In the genomic region with DNA sequence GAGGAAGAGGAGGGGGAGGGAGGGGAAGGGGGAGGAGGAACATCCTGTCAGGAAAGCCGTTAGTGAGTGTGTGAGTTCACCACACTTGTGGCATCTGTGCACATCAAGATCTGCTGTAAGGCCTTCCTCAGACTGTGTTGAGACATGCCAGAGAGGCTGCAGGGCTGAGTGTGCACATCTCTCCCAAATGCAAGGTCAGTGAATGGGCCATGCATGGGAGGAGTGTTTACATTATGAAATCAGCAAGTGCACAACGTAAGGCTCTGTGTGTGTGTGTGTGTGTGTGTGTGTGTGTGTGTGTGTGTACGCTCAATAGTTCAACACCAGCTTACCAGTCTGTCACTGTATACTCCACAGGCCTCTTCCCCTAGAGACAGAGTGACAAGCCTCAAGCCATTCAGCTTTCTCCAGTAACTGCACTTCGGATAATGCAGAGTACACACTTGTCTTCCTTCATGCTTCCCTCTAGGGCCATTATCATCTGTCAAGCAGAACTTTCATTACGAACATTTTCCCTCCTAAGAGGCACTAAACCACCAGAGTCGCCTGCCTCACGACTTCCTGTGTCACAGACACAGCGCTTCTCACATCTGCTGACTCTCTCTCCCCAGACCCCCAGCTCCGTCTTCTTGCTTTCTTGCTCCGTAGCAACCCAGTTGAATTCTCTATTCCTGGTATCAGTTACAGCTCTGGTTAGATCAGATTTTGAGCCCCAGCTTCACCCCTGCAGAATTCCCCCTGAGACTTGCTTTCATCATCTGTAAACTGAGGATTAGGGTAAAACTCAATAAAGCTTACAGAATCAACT, we compare ENCODE assay signal across 15 mouse cellular contexts.
DNase-seq lines count a peak whose midpoint lies in the region; ATAC-seq and TF ChIP-seq lines count a peak whose summit lies in the region.
"Had no signal": no experiment of that assay in that cellular context is flagged by ENCODE, and none has a peak within 500 bp of the region (broad histone marks: within the 10 kb centered on the region; RNA-seq: fewer than 3 reads in every experiment).

No protein-coding gene starts in this region.

- 59% methylated on average over 10 of the region's 10 CpGs for WGBS in hindbrain, embryonic 15.5 days
- 81% methylated on average over 10 of the region's 10 CpGs for WGBS in hindbrain, embryonic 10.5 days
- WGBS in stomach, embryonic 14.5 days = 26% methylated on average over 10 of the region's 10 CpGs
- WGBS in stomach, postnatal 0 days = 47% methylated on average over 10 of the region's 10 CpGs
- 34% methylated on average over 10 of the region's 10 CpGs for WGBS in neural tube, embryonic 15.5 days
- 84% methylated on average over 10 of the region's 10 CpGs for WGBS in forebrain, embryonic 13.5 days

- no peak for TF ChIP-seq CTCF in stomach, postnatal 0 days (IDR thresholded peaks at IDR 0.05; ENCODE audit: low read depth)

- no peak overlapping the region for H3K9ac ChIP-seq in hindbrain, embryonic 15.5 days
- no peak overlapping the region for H3K9ac ChIP-seq in stomach, embryonic 14.5 days (replicated peaks; ENCODE audit: low read depth, low read length)
- H3K9ac ChIP-seq in stomach, postnatal 0 days (ENCODE audit: low read length) = no peak overlapping the region
- H3K9ac ChIP-seq in neural tube, embryonic 15.5 days (replicated peaks) = no peak overlapping the region
- H3K9ac ChIP-seq in forebrain, embryonic 13.5 days = no peak overlapping the region
- H3K9ac ChIP-seq: midbrain, embryonic 15.5 days had no signal

- TF ChIP-seq EP300 in stomach, postnatal 0 days (optimal IDR thresholded peaks at IDR 0.05) = no peak

- no peak overlapping the region for H3K4me3 ChIP-seq in hindbrain, embryonic 15.5 days
- H3K4me3 ChIP-seq in hindbrain, embryonic 10.5 days = no peak overlapping the region
- H3K4me3 ChIP-seq in stomach, embryonic 14.5 days (ENCODE audit: low read depth, low read length) = no peak overlapping the region
- H3K4me3 ChIP-seq in stomach, postnatal 0 days (ENCODE audit: low read depth, low read length) = no peak overlapping the region
- no peak overlapping the region for H3K4me3 ChIP-seq in neural tube, embryonic 15.5 days (replicated peaks)
- H3K4me3 ChIP-seq in forebrain, embryonic 13.5 days = no peak overlapping the region
- H3K4me3 ChIP-seq: midbrain, embryonic 15.5 days had no signal

- H3K4me2 ChIP-seq in hindbrain, embryonic 15.5 days = no peak overlapping the region
- no peak overlapping the region for H3K4me2 ChIP-seq in stomach, embryonic 14.5 days (replicated peaks; ENCODE audit: low read depth, low read length)
- no peak overlapping the region for H3K4me2 ChIP-seq in stomach, postnatal 0 days (replicated peaks; ENCODE audit: low read depth)
- no peak overlapping the region for H3K4me2 ChIP-seq in neural tube, embryonic 15.5 days
- H3K4me2 ChIP-seq in forebrain, embryonic 13.5 days = no peak overlapping the region
- H3K4me2 ChIP-seq: midbrain, embryonic 15.5 days had no signal

- H3K9me3 ChIP-seq in hindbrain, embryonic 15.5 days = no peaks in the 10 kb centered on the region
- peaks cover 7% of the 10 kb centered on the region for H3K9me3 ChIP-seq in hindbrain, embryonic 10.5 days
- no peaks in the 10 kb centered on the region for H3K9me3 ChIP-seq in stomach, embryonic 14.5 days (ENCODE audit: control insufficient read depth, low read depth, low read length)
- H3K9me3 ChIP-seq in stomach, postnatal 0 days (ENCODE audit: control insufficient read depth, low read length) = no peaks in the 10 kb centered on the region
- H3K9me3 ChIP-seq in neural tube, embryonic 15.5 days (replicated peaks) = no peaks in the 10 kb centered on the region
- H3K9me3 ChIP-seq in forebrain, embryonic 13.5 days (replicated peaks) = peaks cover 8% of the 10 kb centered on the region; the same call in 1 of the 2 replicates
- H3K9me3 ChIP-seq: midbrain, embryonic 15.5 days had no signal

- H3K27me3 ChIP-seq in hindbrain, embryonic 15.5 days = no peaks in the 10 kb centered on the region
- no peaks in the 10 kb centered on the region for H3K27me3 ChIP-seq in hindbrain, embryonic 10.5 days (ENCODE audit: insufficient read depth, poor library complexity, severe bottlenecking)
- no peaks in the 10 kb centered on the region for H3K27me3 ChIP-seq in stomach, embryonic 14.5 days (ENCODE audit: control insufficient read depth, insufficient read depth, low read length)
- H3K27me3 ChIP-seq in stomach, postnatal 0 days (ENCODE audit: control insufficient read depth, insufficient read depth, low read length) = no peaks in the 10 kb centered on the region
- H3K27me3 ChIP-seq in neural tube, embryonic 15.5 days (replicated peaks) = no peaks in the 10 kb centered on the region
- no peaks in the 10 kb centered on the region for H3K27me3 ChIP-seq in forebrain, embryonic 13.5 days
- H3K27me3 ChIP-seq: midbrain, embryonic 15.5 days had no signal

- peak; percentile 69; the same call in 1 of the 2 replicates for ATAC-seq in hindbrain, embryonic 15.5 days (ENCODE audit: low FRiP score, low read depth)
- ATAC-seq in stomach, embryonic 14.5 days (ENCODE audit: insufficient number of reproducible peaks, insufficient read depth, low FRiP score, low read depth) = 0 out of 2 replicates have a peak, but pooled peaks have one; percentile 6
- no peak for ATAC-seq in stomach, postnatal 0 days (ENCODE audit: low FRiP score, low TSS enrichment)
- ATAC-seq in neural tube, embryonic 15.5 days (ENCODE audit: low FRiP score) = peak; percentile 77
- no peak for ATAC-seq in forebrain, embryonic 13.5 days
- ATAC-seq: midbrain, embryonic 15.5 days had no signal

- no peak overlapping the region for H3K27ac ChIP-seq in hindbrain, embryonic 15.5 days (replicated peaks)
- H3K27ac ChIP-seq in hindbrain, embryonic 10.5 days = no peak overlapping the region
- no peak overlapping the region for H3K27ac ChIP-seq in stomach, embryonic 14.5 days (ENCODE audit: low read length)
- no peak overlapping the region for H3K27ac ChIP-seq in stomach, postnatal 0 days (replicated peaks)
- peak overlapping the region; percentile 51 for H3K27ac ChIP-seq in neural tube, embryonic 15.5 days (replicated peaks)
- no peak overlapping the region for H3K27ac ChIP-seq in forebrain, embryonic 13.5 days
- H3K27ac ChIP-seq: midbrain, embryonic 15.5 days had no signal

- H3K36me3 ChIP-seq in hindbrain, embryonic 15.5 days = no peaks in the 10 kb centered on the region
- no peaks in the 10 kb centered on the region for H3K36me3 ChIP-seq in hindbrain, embryonic 10.5 days
- H3K36me3 ChIP-seq in stomach, embryonic 14.5 days (ENCODE audit: control insufficient read depth, insufficient read depth, low read length) = no peaks in the 10 kb centered on the region
- H3K36me3 ChIP-seq in stomach, postnatal 0 days (ENCODE audit: control insufficient read depth, insufficient read depth, low read length) = no peaks in the 10 kb centered on the region
- H3K36me3 ChIP-seq in neural tube, embryonic 15.5 days = no peaks in the 10 kb centered on the region
- H3K36me3 ChIP-seq in forebrain, embryonic 13.5 days (ENCODE audit: poor library complexity, severe bottlenecking) = no peaks in the 10 kb centered on the region
- H3K36me3 ChIP-seq: midbrain, embryonic 15.5 days had no signal

- no peaks in the 10 kb centered on the region; the same call in 1 of the 2 replicates for H3K4me1 ChIP-seq in hindbrain, embryonic 15.5 days (replicated peaks)
- H3K4me1 ChIP-seq in hindbrain, embryonic 10.5 days (replicated peaks) = no peaks in the 10 kb centered on the region
- H3K4me1 ChIP-seq in stomach, embryonic 14.5 days (ENCODE audit: control insufficient read depth, insufficient read depth, low read length) = peaks cover 3% of the 10 kb centered on the region; the same call in 1 of the 2 replicates
- no peaks in the 10 kb centered on the region for H3K4me1 ChIP-seq in stomach, postnatal 0 days (replicated peaks; ENCODE audit: control insufficient read depth, insufficient read depth)
- H3K4me1 ChIP-seq in neural tube, embryonic 15.5 days = peaks cover 12% of the 10 kb centered on the region; the same call in 1 of the 2 replicates
- no peaks in the 10 kb centered on the region for H3K4me1 ChIP-seq in forebrain, embryonic 13.5 days
- H3K4me1 ChIP-seq: midbrain, embryonic 15.5 days had no signal

- DNase-seq in hindbrain, embryonic 10.5 days (ENCODE audit: low spot score) = no peak
- DNase-seq in stomach, postnatal 0 days (ENCODE audit: low spot score) = no peak
- no peak for DNase-seq in MN1 (ENCODE audit: low spot score)
- no peak for DNase-seq in adrenal gland, postnatal 14 days
- DNase-seq: adrenal gland, adult 8-10 months; heart, adult 18-20 months; kidney, adult 2 months; liver; lung, postnatal 14 days; right cerebral cortex, postnatal 4 days had no signal

Comparison
In these comparisons a context has a peak if more than half of its experiments do, and no peak if none do; other contexts are left out.
1. ATAC-seq: peak in hindbrain, embryonic 15.5 days (single experiment), stomach, embryonic 14.5 days (single experiment) and neural tube, embryonic 15.5 days (single experiment); none in stomach, postnatal 0 days (single experiment) and forebrain, embryonic 13.5 days (single experiment).